Mouse (Mus musculus) stomach, embryonic 14.5 days (tissue): ENCODE data around the gene Prpsap1. TPM values are rescaled to one million over a fixed set of nuclear protein-coding genes. Genes with fewer than 3 reads are reported as not detected.
A peak's percentile ranks its signal among the peaks of the same experiment; 100 is the strongest.

Source experiments
- ATAC-seq: fragments of 200-750 bp; cut with Nextera tagmentation; 2 replicates; pipeline ENCODE4 v1.8.0; 2017; ENCODE audit warnings: low read depth, moderate TSS enrichment; ENCODE audit not compliant: insufficient number of reproducible peaks, insufficient read depth, low FRiP score
- H3K27ac ChIP-seq: fragments of 300-500 bp; sonication (generic); 2 replicates; pipeline ENCODE4 v1.5.1; 2014; ENCODE audit warnings: mild to moderate bottlenecking, low read length, moderate library complexity, mixed read lengths
- H3K27me3 ChIP-seq: fragments of 300-500 bp; sonication (generic); 2 replicates; pipeline ENCODE4 v1.6.1; 2014; ENCODE audit warnings: low read length, control low read depth, mixed read lengths; ENCODE audit not compliant: control insufficient read depth, insufficient read depth
- H3K36me3 ChIP-seq: fragments of 300-500 bp; sonication (generic); 2 replicates; pipeline ENCODE4 v1.6.1; 2014; ENCODE audit warnings: mild to moderate bottlenecking, control low read depth, low read length, moderate library complexity, mixed read lengths; ENCODE audit not compliant: control insufficient read depth, insufficient read depth
- H3K4me1 ChIP-seq: fragments of 300-500 bp; sonication (generic); 2 replicates; pipeline ENCODE4 v1.6.1; 2014; ENCODE audit warnings: low read length, control low read depth, mixed read lengths; ENCODE audit not compliant: control insufficient read depth, insufficient read depth
- H3K4me2 ChIP-seq: fragments of 300-500 bp; sonication (generic); replicated peaks from 2 replicates; pipeline ENCODE4 v1.6.1; 2014; ENCODE audit warnings: low read depth, low read length, control low read depth
- H3K4me3 ChIP-seq: fragments of 300-500 bp; sonication (generic); 2 replicates; pipeline ENCODE4 v1.5.1; 2014; ENCODE audit warnings: low read depth, low read length, control low read depth
- H3K9ac ChIP-seq: fragments of 300-500 bp; sonication (generic); replicated peaks from 2 replicates; pipeline ENCODE4 v1.6.1; 2014; ENCODE audit warnings: low read depth, mild to moderate bottlenecking, control low read depth, low read length, moderate library complexity, mixed read lengths
- H3K9me3 ChIP-seq: fragments of 300-500 bp; sonication (generic); 2 replicates; pipeline ENCODE4 v1.6.1; 2016; ENCODE audit warnings: low read depth, low read length, control low read depth; ENCODE audit not compliant: control insufficient read depth
- WGBS: fragments of 180-500 bp; shearing (Covaris S2); extraction: QIAGEN DNeasy Blood & Tissue Kit; methylation state at CpG from one replicate; pipeline ENCODE4 v1.1.7; 2014; 5-methylcytosine and 5-hydroxymethylcytosine counted together
- polyA plus RNA-seq: library from polyadenylated mRNA; unstranded; fragments of >200 nt; fragmentation: Nextera tagmentation; extraction: Ambion mirVana; gene quantifications from 2 replicates; pipeline ENCODE4 v1.2.1, GENCODE M21; 2014

The Prpsap1 gene
- polyA plus RNA-seq, 1 experiment from 2014 or later = 218 TPM

DNA sequence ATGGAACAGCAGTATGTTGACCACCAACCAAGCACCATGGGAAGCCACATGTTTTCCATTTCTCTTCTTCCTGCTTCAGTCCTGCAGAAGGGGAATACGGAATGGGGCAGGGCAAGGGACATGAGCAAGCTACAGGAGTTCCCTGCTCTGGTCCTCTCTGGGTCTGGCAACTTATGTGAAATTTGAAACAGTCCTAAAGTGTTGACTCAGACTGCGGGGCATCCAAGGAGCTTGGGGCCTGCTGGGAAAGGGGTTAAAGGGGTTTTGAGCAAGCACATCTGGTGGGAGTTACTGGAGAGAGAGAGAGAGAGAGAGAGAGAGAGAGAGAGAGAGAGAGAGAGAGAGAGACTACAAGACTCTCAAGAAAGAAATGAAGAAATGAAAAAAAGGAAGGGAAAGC, 14.7 kb upstream of the Prpsap1 start:
- Histone ChIP-seq H3K36me3 (no peaks in the 10 kb centered on the region), H3K27ac (no peak overlapping the region), H3K4me3 (no peak overlapping the region), H3K4me2 (no peak overlapping the region), H3K9ac (no peak overlapping the region), H3K9me3 (no peaks in the 10 kb centered on the region), H3K27me3 (no peaks in the 10 kb centered on the region), H3K4me1 (no peaks in the 10 kb centered on the region)
- no peak for ATAC-seq
- WGBS = 28% methylated on average over 2 of the region's 2 CpGs

DNA sequence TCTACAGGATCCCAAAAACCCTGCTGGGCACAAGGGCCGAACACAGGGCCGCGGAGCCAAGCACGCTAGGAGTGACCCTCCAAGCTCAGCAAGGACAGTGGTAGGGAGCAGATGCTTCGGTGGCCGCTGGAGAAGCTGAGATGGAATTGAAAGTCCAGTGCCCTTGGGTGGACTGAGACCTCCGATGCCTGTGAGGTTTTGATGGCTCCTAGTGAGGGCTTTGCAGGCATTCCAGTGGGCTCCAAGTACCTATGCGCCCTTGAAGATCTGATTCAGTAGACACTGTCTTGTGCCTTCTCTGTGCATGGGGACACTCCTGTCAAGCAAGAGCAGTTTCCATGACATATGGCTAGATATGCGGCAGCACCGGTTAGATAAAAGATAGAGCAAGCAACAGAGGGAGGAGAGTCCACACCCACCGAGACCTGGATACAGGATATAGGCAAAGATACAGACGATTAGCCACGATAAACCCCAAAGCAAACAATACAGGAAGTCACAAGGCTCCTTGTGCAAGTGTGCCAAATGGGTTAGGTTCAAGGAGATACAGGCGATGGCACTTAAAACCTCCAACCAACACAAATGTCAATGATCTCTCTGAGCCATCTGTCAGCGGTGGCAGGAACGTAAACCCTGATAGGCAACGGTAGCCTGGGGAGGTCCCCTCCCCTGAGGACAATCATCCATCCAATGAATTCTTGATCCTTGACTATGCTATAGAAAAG, 12.3 kb upstream of the Prpsap1 start:
- no peak for ATAC-seq
- H3K4me2 ChIP-seq = no peak overlapping the region
- no peaks in the 10 kb centered on the region for H3K9me3 ChIP-seq
- no peaks in the 10 kb centered on the region for H3K36me3 ChIP-seq
- H3K27me3 ChIP-seq = no peaks in the 10 kb centered on the region
- no peak overlapping the region for H3K9ac ChIP-seq
- 74% methylated on average over 17 of the region's 17 CpGs for WGBS
- H3K4me1 ChIP-seq = no peaks in the 10 kb centered on the region
- H3K4me3 ChIP-seq = no peak overlapping the region
- no peak overlapping the region for H3K27ac ChIP-seq

DNA sequence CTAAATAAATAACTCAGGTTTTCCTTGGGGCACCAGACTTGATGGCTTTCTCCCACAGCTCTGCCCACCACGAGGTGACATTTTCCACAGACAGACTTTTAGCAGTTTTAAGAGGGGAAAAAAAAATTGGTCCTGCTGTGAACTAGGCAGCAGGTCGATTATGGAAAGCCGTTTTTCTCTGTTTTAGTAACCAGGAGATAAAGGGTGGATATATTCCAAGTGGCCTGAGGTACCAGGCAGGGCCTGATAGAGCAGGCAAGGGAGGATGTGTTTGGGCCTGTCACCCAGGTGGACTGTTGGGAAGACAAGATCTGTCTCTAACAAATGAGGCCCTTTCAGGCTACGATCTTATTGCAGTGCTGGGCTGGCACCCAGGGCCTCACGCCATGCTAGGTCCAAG, 11.6 kb upstream of the Prpsap1 start:
- Histone ChIP-seq H3K27me3 (no peaks in the 10 kb centered on the region), H3K4me2 (no peak overlapping the region), H3K4me3 (no peak overlapping the region), H3K36me3 (no peaks in the 10 kb centered on the region), H3K9ac (no peak overlapping the region), H3K4me1 (no peaks in the 10 kb centered on the region), H3K9me3 (no peaks in the 10 kb centered on the region), H3K27ac (no peak overlapping the region)
- ATAC-seq = no peak
- 67% methylated on average over 5 of the region's 5 CpGs for WGBS

DNA sequence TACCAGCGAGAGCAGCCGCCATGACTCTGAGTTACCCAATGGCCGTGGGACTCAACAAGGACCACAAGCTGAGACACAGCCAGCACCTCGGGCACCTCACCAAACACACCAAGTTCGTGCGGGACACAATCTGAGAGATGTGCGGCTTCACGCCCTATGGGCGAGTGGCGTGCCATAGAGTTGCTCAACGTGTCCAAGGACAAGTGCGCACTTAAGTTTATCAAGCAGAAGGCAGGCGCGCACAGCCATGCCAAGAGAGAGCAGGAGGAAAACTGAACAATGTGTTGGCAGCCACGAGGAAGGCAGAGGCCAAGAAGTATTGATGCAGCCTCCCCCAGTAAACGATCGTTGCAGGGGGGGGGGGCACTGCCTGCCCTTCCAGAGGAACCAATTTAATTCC, 10.5 kb upstream of the Prpsap1 start:
- no peaks in the 10 kb centered on the region for H3K4me1 ChIP-seq
- no peak overlapping the region for H3K27ac ChIP-seq
- H3K9ac ChIP-seq = no peak overlapping the region
- no peak overlapping the region for H3K4me3 ChIP-seq
- 90% methylated on average over 17 of the region's 17 CpGs for WGBS
- no peak for ATAC-seq
- no peaks in the 10 kb centered on the region for H3K27me3 ChIP-seq
- no peak overlapping the region for H3K4me2 ChIP-seq
- no peaks in the 10 kb centered on the region for H3K9me3 ChIP-seq
- no peaks in the 10 kb centered on the region for H3K36me3 ChIP-seq

DNA sequence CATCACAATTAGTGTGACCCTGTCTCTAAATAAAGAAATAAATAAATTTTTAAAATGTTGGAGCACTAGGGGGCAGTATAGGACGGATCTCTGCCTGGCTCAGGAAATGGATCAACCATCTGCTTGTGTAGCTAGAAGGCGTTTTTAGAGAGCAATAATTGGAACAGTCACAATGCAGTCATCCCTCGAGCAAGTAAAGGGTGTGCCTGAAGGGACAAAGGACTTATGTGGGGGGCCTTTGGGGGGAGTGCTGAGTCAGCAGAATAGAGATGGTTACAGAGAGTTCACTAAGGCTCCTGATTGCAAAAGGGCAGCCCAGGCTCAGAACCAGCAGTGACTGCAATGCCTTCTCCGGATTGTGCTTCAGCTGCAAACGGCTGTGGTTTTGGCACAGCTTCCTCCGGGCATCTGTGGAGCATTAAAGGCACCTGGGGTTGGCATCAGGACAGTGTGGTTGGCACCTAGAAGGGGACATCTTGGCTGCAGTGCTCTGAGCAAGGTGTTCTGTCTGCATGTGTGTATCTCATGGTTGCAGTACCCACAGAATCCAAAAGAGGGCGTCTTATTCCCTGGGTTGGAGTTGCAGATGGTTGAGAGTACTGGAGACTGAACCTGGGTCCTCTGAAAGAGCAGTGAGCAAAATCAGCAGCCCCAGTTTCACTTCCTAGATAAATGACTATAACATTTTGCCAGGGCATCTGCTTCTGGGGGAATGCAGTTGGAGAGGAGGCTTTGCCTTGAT, 7.2 kb upstream of the Prpsap1 start:
- Histone ChIP-seq H3K4me1 (no peaks in the 10 kb centered on the region), H3K27me3 (no peaks in the 10 kb centered on the region), H3K9ac (no peak overlapping the region), H3K9me3 (no peaks in the 10 kb centered on the region), H3K36me3 (no peaks in the 10 kb centered on the region), H3K27ac (no peak overlapping the region), H3K4me2 (no peak overlapping the region), H3K4me3 (no peak overlapping the region)
- peak; percentile 51; the same call in 1 of the 2 replicates for ATAC-seq
- 30% methylated on average over 7 of the region's 7 CpGs for WGBS

DNA sequence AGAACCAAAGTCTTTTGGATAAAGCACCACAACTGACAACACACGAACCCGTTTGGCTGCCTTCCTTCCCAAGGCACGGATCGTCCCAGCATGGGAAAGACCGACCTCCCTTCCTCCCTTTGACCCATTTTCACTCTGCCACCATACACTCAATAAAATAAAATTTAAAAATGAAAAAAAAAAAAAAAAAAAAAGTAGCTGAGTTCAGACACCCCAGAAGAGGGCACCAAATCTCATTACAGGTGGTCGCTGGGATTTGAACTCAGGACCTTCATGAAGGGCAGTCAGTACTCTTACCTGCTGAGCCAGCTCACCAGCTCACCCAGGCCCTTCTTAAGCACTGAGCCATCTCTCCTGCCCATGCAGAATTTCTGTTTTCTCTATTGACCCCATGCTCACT, 5.0 kb upstream of the Prpsap1 start:
- 35% methylated on average over 6 of the region's 6 CpGs for WGBS
- Histone ChIP-seq H3K4me2 (peak overlapping the region; percentile 53), H3K27me3 (no peaks in the 10 kb centered on the region), H3K9me3 (no peaks in the 10 kb centered on the region), H3K36me3 (no peaks in the 10 kb centered on the region), H3K9ac (no peak overlapping the region), H3K4me3 (no peak overlapping the region), H3K4me1 (peaks cover 8% of the 10 kb centered on the region; the same call in 1 of the 2 replicates), H3K27ac (no peak overlapping the region)
- no peak for ATAC-seq

DNA sequence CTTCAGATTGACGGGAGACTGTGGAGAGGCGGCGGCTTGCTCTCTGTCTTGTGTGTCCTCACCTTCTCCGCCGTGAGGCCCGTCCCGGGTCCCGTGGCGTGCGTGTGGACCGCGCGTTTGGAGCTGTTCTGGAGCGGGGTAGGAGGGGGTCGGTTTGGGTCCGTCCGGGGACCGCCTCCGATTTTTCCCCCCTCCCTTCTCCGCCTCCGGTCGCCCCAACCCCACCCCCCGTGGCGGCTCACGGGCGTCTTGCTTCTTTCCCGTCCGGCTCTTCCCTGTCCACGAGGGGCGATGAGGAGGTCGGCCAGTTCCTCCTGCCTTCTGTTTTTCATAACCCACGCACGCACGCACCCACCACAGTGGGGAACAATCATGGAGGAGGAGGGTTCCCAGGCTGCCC, 4.6 kb upstream of the Prpsap1 start:
- 33% methylated on average over 33 of the region's 34 CpGs for WGBS
- H3K9ac ChIP-seq = no peak overlapping the region
- H3K4me1 ChIP-seq = peaks cover 8% of the 10 kb centered on the region; the same call in 1 of the 2 replicates
- H3K36me3 ChIP-seq = no peaks in the 10 kb centered on the region
- peak overlapping the region; percentile 21; the same call in 1 of the 2 replicates for H3K4me3 ChIP-seq
- ATAC-seq = no peak
- H3K27ac ChIP-seq = no peak overlapping the region
- H3K27me3 ChIP-seq = no peaks in the 10 kb centered on the region
- H3K9me3 ChIP-seq = no peaks in the 10 kb centered on the region
- H3K4me2 ChIP-seq = peak overlapping the region; percentile 53

DNA sequence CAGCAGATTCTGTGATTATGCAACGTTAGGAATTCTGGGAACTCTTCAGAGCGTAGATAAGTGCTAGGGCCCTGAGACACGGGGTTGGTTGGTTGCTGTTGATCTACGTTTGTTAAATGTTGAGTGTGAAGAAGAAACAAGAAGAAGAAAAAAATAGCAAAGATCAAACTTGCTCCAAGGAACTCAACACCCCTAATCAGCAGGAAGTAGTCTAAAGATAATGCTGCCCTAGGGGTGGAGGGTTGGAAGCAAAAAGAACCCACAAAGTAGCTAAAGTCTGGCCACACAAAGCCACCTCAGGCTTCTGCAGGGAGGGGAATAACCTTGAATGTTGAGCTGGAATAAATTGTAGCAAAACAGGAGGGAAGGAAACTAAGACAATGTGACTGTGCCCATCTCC, 3.3 kb upstream of the Prpsap1 start:
- Histone ChIP-seq H3K27ac (no peak overlapping the region), H3K4me3 (no peak overlapping the region), H3K4me2 (no peak overlapping the region), H3K4me1 (peaks cover 8% of the 10 kb centered on the region; the same call in 1 of the 2 replicates), H3K36me3 (no peaks in the 10 kb centered on the region), H3K9ac (no peak overlapping the region), H3K27me3 (no peaks in the 10 kb centered on the region), H3K9me3 (no peaks in the 10 kb centered on the region)
- 86% methylated on average over 4 of the region's 4 CpGs for WGBS
- ATAC-seq = no peak
